Mouse (Mus musculus) myocyte (in vitro differentiated cells): Measurements from ENCODE around the gene Lpin1. TPM values are rescaled to one million over a fixed set of nuclear protein-coding genes. Genes with fewer than 3 reads are reported as not detected.

Experiments used
- H3K27me3 ChIP-seq: one replicate; pipeline ENCODE4 v1.6.1; 2011; ENCODE audit not compliant: control insufficient read depth, insufficient read depth, insufficient read length
- H3K36me3 ChIP-seq: one replicate; pipeline ENCODE4 v1.6.1; 2011; ENCODE audit not compliant: control insufficient read depth, insufficient read depth
- H3K4me2 ChIP-seq: one replicate; pipeline ENCODE4 v1.6.1; 2011; ENCODE audit warnings: low read depth, control low read depth
- H3K4me3 ChIP-seq: one replicate; pipeline ENCODE4 v1.5.1; 2011; ENCODE audit warnings: mild to moderate bottlenecking, control low read depth, moderate library complexity
- H3K79me2 ChIP-seq: one replicate; pipeline ENCODE4 v1.6.1; 2011; ENCODE audit not compliant: control insufficient read depth, insufficient read depth
- H3ac ChIP-seq: one replicate; pipeline ENCODE4 v1.6.1; 2011; ENCODE audit not compliant: control insufficient read depth, insufficient read length
- CEBPB ChIP-seq: IDR thresholded peaks from 2 replicates; pipeline ENCODE4 v1.6.1; 2011; ENCODE audit warnings: mild to moderate bottlenecking, moderate library complexity; ENCODE audit not compliant: poor library complexity, insufficient read depth, severe bottlenecking
- E2F4 ChIP-seq: IDR thresholded peaks from one replicate; pipeline ENCODE4 v1.6.1; 2011; ENCODE audit warnings: mild to moderate bottlenecking, control low read depth, moderate library complexity; ENCODE audit not compliant: insufficient read depth
- MYOD1 ChIP-seq, 3 experiments: IDR thresholded peaks; one replicate each; pipeline ENCODE4 v1.6.1; 2011; ENCODE audit warnings: control low read depth in 2 of 3, low read depth in 2 of 3, mild to moderate bottlenecking in 2 of 3, moderate library complexity in 1 of 3; ENCODE audit not compliant: insufficient read length in 2 of 3, control insufficient read depth in 1 of 3
- MYOG ChIP-seq, 3 experiments: IDR thresholded peaks; one replicate each; pipeline ENCODE4 v1.6.1; 2011; ENCODE audit warnings: control low read depth in 2 of 3, low read depth in 2 of 3, mild to moderate bottlenecking in 2 of 3; ENCODE audit not compliant: insufficient read length in 2 of 3, control insufficient read depth in 1 of 3, insufficient read depth in 1 of 3
- POLR2A ChIP-seq: IDR thresholded peaks from one replicate; pipeline ENCODE4 v1.6.1; 2011; ENCODE audit warnings: low read depth, mild to moderate bottlenecking, control low read depth, moderate library complexity; ENCODE audit not compliant: insufficient read length
- POLR2AphosphoS2 ChIP-seq: IDR thresholded peaks from one replicate; pipeline ENCODE4 v1.6.1; 2011; ENCODE audit warnings: low read depth, control low read depth; ENCODE audit not compliant: insufficient read length
- REST ChIP-seq: IDR thresholded peaks from one replicate; pipeline ENCODE4 v1.6.1; 2011; ENCODE audit warnings: mild to moderate bottlenecking, control low read depth, moderate library complexity; ENCODE audit not compliant: insufficient read depth, insufficient read length
- SRF ChIP-seq: IDR thresholded peaks from one replicate; pipeline ENCODE4 v1.6.1; 2011; ENCODE audit warnings: low read depth; ENCODE audit not compliant: control insufficient read depth, insufficient read length
- TCF12 ChIP-seq: IDR thresholded peaks from one replicate; pipeline ENCODE4 v1.6.1; 2011; ENCODE audit warnings: mild to moderate bottlenecking, control low read depth; ENCODE audit not compliant: poor library complexity, insufficient read depth, severe bottlenecking
- TCF3 ChIP-seq: IDR thresholded peaks from one replicate; pipeline ENCODE4 v1.6.1; 2011; ENCODE audit warnings: low read depth, control low read depth; ENCODE audit not compliant: insufficient read length
- USF1 ChIP-seq: IDR thresholded peaks from one replicate; pipeline ENCODE4 v1.6.1; 2011; ENCODE audit warnings: low read depth, mild to moderate bottlenecking, control low read depth, moderate library complexity
- polyA plus RNA-seq: library from polyadenylated mRNA; unstranded; fragments of >200 nt; fragmentation: generic; extraction: Trizol; gene quantifications from one replicate; pipeline ENCODE4 v1.2.1, GENCODE M21; 2012; ENCODE audit warnings: missing spikeins

The Lpin1 gene
- polyA plus RNA-seq, 1 experiment, result 4.6 TPM

DNA sequence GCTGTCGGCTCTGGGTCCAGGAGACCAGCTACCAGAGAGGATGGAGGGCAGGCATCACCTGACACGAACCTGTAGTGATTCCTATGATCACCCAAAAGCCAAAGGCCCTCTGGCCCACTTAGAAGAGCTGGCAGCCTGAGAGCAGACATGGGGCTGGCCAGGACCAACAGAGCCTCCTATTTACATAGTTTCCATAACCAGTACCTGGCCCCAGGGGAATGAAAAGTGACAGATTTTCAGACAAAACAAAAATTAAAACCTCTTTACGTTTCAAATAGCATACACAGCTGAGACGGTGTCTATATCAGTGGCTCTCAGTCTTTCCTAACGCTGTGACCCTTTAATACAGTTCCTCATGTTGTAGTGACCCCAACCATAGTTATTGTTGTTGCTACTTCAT is 83.9 kb downstream of the Lpin1 start:
- Histone ChIP-seq H3K4me3 (no peak overlapping the region), H3ac (no peak overlapping the region), H3K36me3 (no peaks in the 10 kb centered on the region), H3K4me2 (peak overlapping the region; percentile 48), H3K27me3 (no peaks in the 10 kb centered on the region), H3K79me2 (no peaks in the 10 kb centered on the region)
- TF ChIP-seq CEBPB (no peak), TCF3 (no peak), MYOG (IDR thresholded peaks at IDR 0.05; ENCODE audit: control insufficient read depth in 1 of 3, insufficient read depth in 1 of 3, insufficient read length in 2 of 3, low read depth in 2 of 3) (no peak), POLR2A (no peak), MYOD1 (IDR thresholded peaks at IDR 0.05; ENCODE audit: control insufficient read depth in 1 of 3, insufficient read length in 2 of 3, low read depth in 2 of 3) (no peak)

- peak overlapping the region; percentile 48 for H3K4me2 ChIP-seq
- H3K36me3 ChIP-seq, result no peaks in the 10 kb centered on the region
- no peak overlapping the region for H3ac ChIP-seq
- H3K4me3 ChIP-seq, result no peak overlapping the region
- no peaks in the 10 kb centered on the region for H3K27me3 ChIP-seq
- TF ChIP-seq CEBPB (0 out of 2 replicates have a peak, but pooled peaks have one; percentile 14), POLR2A (no peak)
- H3K79me2 ChIP-seq, result no peaks in the 10 kb centered on the region
Measured at GRCm38 (mm10) chr12:16526134-16526533, 84.6 kb downstream of the Lpin1 start.

- Histone ChIP-seq H3K79me2 (no peaks in the 10 kb centered on the region), H3K36me3 (no peaks in the 10 kb centered on the region), H3ac (no peak overlapping the region), H3K4me2 (no peak overlapping the region), H3K4me3 (no peak overlapping the region), H3K27me3 (no peaks in the 10 kb centered on the region)
- no peak for TF ChIP-seq SRF
- no peak for TF ChIP-seq USF1
- TF ChIP-seq E2F4, result no peak
- TF ChIP-seq TCF3, result no peak
- TF ChIP-seq MYOD1 (IDR thresholded peaks at IDR 0.05; ENCODE audit: control insufficient read depth in 1 of 3, insufficient read length in 2 of 3, low read depth in 2 of 3), result no peak
- TF ChIP-seq CEBPB, result no peak
- TF ChIP-seq POLR2AphosphoS2, result no peak
- no peak for TF ChIP-seq TCF12
- no peak for TF ChIP-seq POLR2A
Measured at GRCm38 (mm10) chr12:16515183-16515582, 95.6 kb downstream of the Lpin1 start.

DNA sequence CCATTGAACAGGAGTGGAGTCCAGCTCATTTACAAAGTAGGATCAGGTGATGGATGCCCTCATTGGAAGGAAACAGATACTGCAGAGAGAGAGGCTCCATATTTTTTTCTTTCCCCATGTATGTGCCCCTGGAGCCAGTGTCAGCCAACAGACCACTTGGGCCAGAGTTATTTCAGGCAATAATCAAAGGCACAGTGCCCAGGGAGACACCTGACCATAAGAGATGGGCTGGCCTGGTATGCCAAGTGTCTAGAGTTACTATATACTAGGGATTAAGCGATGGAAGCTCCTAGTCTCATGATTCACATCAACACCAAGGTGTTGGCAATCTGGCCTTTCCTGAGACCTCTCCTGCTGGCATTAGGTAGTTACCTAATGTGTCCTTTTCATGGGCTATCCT is 97.8 kb downstream of the Lpin1 start:
- H3K79me2 ChIP-seq, result no peaks in the 10 kb centered on the region
- H3K4me3 ChIP-seq, result no peak overlapping the region
- no peak overlapping the region for H3ac ChIP-seq
- no peak overlapping the region for H3K4me2 ChIP-seq
- TF ChIP-seq MYOG (IDR thresholded peaks at IDR 0.05; ENCODE audit: control insufficient read depth in 1 of 3, insufficient read depth in 1 of 3, insufficient read length in 2 of 3, low read depth in 2 of 3), result no peak
- TF ChIP-seq TCF3, result no peak
- TF ChIP-seq USF1, result no peak
- no peak for TF ChIP-seq CEBPB
- no peak for TF ChIP-seq POLR2AphosphoS2
- no peaks in the 10 kb centered on the region for H3K36me3 ChIP-seq
- H3K27me3 ChIP-seq, result no peaks in the 10 kb centered on the region

- TF ChIP-seq TCF12, result no peak
- TF ChIP-seq POLR2A, result no peak
- TF ChIP-seq TCF3, result no peak
- no peak for TF ChIP-seq E2F4
- TF ChIP-seq CEBPB, result no peak
- TF ChIP-seq POLR2AphosphoS2, result no peak
- TF ChIP-seq REST, result no peak
- Histone ChIP-seq H3K4me3 (no peak overlapping the region), H3K36me3 (no peaks in the 10 kb centered on the region), H3K4me2 (peak overlapping the region; percentile 35), H3K79me2 (no peaks in the 10 kb centered on the region), H3K27me3 (no peaks in the 10 kb centered on the region), H3ac (no peak overlapping the region)
Measured at GRCm38 (mm10) chr12:16509122-16509752, 101.5 kb downstream of the Lpin1 start.
